Mouse (Mus musculus) megakaryocyte, embryonic 14.5 days (primary cell): ENCODE measurements around the gene Msx2. TPM values are rescaled to one million over a fixed set of nuclear protein-coding genes. Genes with fewer than 3 reads are reported as not detected.

ENCODE experiments used
- H3K27me3 ChIP-seq: replicated peaks from 2 replicates; pipeline ENCODE3; 2012; ENCODE audit warnings: inconsistent platforms
- H3K36me3 ChIP-seq: replicated peaks from 2 replicates; pipeline ENCODE3; 2012; ENCODE audit warnings: low read length, inconsistent platforms, mixed read lengths
- H3K4me1 ChIP-seq: 2 replicates; pipeline ENCODE4 v1.6.1; 2012; ENCODE audit warnings: inconsistent platforms
- H3K4me3 ChIP-seq: replicated peaks from 2 replicates; pipeline ENCODE3; 2012; ENCODE audit warnings: moderate library complexity, mild to moderate bottlenecking, inconsistent platforms
- H3K9me3 ChIP-seq: 2 replicates; pipeline ENCODE4 v1.6.1; 2012; ENCODE audit warnings: inconsistent platforms
- FLI1 ChIP-seq: IDR thresholded peaks from 2 replicates; pipeline ENCODE4 v1.6.1; 2012; ENCODE audit warnings: low read length, inconsistent platforms, mixed read lengths
- GATA1 ChIP-seq: IDR thresholded peaks from 3 replicates; pipeline ENCODE4 v1.6.1; 2012; ENCODE audit warnings: mixed read lengths, low read length, inconsistent platforms, borderline replicate concordance
- polyA plus RNA-seq: library from polyadenylated mRNA; stranded (reverse); fragments of >175 nt; gene quantifications from 2 replicates; pipeline ENCODE4 v1.2.3, GENCODE M21; 2012; ENCODE audit warnings: low replicate concordance; ENCODE audit not compliant: insufficient read depth

Msx2 gene
- polyA plus RNA-seq, 1 experiment = 0.63 TPM

DNA sequence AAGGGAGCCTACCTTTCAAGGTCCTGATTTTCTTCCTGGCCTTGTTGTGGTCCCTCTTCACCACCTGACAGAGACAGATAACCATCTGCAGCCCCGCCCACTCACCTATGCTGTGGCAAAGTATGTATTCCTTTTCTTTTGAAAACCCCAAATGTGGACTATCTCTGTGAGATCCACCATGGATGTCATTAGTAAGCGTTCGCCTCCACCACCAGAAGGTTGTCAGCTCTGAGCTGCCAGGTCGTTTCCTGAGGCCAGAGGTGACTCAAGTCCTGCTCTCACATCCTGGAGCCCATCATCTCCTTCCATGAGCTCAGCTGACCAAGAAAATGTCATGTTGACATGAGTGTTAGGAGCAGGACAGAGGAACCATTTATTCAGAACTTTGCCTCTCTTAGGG lies 52.1 kb downstream of the Msx2 start:
- TF ChIP-seq FLI1 = no peak
- TF ChIP-seq GATA1 = no peak
- H3K9me3 ChIP-seq = peaks cover 19% of the 10 kb centered on the region; the same call in 1 of the 2 replicates
- H3K27me3 ChIP-seq = peaks cover 13% of the 10 kb centered on the region

GRCm38 (mm10) chr13:53419681-53420080 lies 53.2 kb downstream of the Msx2 start:
- H3K36me3 ChIP-seq = no peaks in the 10 kb centered on the region
- no peak overlapping the region for H3K4me3 ChIP-seq
- peaks cover 14% of the 10 kb centered on the region for H3K27me3 ChIP-seq
- H3K9me3 ChIP-seq = peaks cover 25% of the 10 kb centered on the region; the same call in 1 of the 2 replicates
- TF ChIP-seq FLI1 = no peak
- TF ChIP-seq GATA1 = no peak
- H3K4me1 ChIP-seq = no peaks in the 10 kb centered on the region

More for the DNA sequence above, 52.1 kb downstream of the Msx2 start:
- no peaks in the 10 kb centered on the region for H3K4me1 ChIP-seq
- H3K36me3 ChIP-seq = no peaks in the 10 kb centered on the region
- H3K4me3 ChIP-seq = no peak overlapping the region

DNA sequence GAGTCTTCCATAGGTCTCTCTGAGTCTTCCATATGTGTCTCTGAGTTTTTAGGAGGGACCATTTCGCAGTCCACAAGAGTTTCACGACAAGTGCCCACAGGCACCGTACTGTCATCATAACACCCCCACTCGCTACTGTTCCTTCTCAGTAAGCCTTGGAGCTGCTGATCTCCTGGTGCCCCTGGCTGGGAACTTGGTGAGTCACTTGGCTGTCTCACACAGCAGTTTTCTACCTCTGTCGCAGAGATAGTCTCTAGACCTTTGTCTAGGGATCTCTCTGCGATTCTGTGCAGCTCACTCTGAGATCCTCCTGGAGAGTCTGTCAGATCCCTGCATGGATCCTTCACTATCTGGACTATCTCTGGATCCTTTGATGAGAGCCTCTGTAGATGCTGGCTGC lies 55.2 kb downstream of the Msx2 start:
- TF ChIP-seq GATA1 = no peak
- H3K9me3 ChIP-seq = peaks cover 29% of the 10 kb centered on the region; the same call in 1 of the 2 replicates
- H3K4me3 ChIP-seq = no peak overlapping the region
- H3K36me3 ChIP-seq = no peaks in the 10 kb centered on the region
- no peaks in the 10 kb centered on the region for H3K4me1 ChIP-seq
- H3K27me3 ChIP-seq = peaks cover 9% of the 10 kb centered on the region

Other genes starting within 250 kb of the Msx2 start
- gene Ror2, start 186.9 kb downstream of the Msx2 start, polyA plus RNA-seq = not detected in 2 replicates
- 5.5 and 6.8 TPM in 2 replicates for gene Sptlc1, start 95.7 kb downstream of the Msx2 start, polyA plus RNA-seq